In the genomic region with DNA sequence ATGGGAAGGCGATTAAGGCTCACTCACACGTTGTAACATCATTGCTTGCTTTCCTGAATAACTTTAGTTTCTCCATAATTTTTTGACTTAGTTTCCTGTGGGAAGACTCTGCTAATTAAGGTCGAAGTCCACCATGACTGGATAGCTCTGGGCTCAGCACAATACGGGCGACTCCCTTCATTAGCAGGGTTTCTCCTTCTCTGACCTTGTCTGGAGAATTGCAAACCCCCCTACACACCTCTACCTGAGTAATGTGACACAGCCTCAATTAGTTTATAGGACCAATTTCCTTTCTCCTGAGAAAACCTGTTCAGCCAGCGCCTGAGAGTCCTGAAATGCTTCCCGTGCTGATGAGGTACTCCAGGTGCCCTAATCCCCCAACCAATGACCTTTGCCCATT, we compare ENCODE assay signal across 23 mouse cellular contexts.
"Had no signal": no experiment of that assay in that cellular context is flagged by ENCODE, and none has a peak within 500 bp of the region (broad histone marks: within the 10 kb centered on the region; RNA-seq: fewer than 3 reads in every experiment).

No protein-coding gene starts in this region.

- DNase-seq: gastrocnemius, adult 2 months; gastrocnemius, postnatal 14 days; gastrocnemius, postnatal 36 days; heart, adult 11 months; heart, adult 2 months; heart, postnatal 10 days; heart, postnatal 36 days; kidney, adult 11 months; kidney, adult 8-10 months; kidney, postnatal 14 days; kidney, postnatal 36 days; layer of hippocampus, adult 9-11 months; layer of hippocampus, postnatal 36 days; left cerebral cortex, postnatal 4 days had no signal

- H3K9ac ChIP-seq: hindbrain, embryonic 13.5 days; hindbrain, embryonic 15.5 days; limb, embryonic 13.5 days; limb, embryonic 15.5 days; liver, embryonic 12.5 days; liver, embryonic 14.5 days had no signal

- H3K27ac ChIP-seq: gastrocnemius, adult 2 months; heart, adult 2 months; hindbrain, embryonic 13.5 days; hindbrain, embryonic 15.5 days; hindbrain, postnatal 0 days; kidney, postnatal 0 days; limb, embryonic 13.5 days; limb, embryonic 15.5 days; liver, embryonic 12.5 days; liver, embryonic 14.5 days had no signal

- H3K4me2 ChIP-seq: heart, embryonic 11.5 days; hindbrain, embryonic 13.5 days; hindbrain, embryonic 15.5 days; limb, embryonic 13.5 days; limb, embryonic 15.5 days; liver, embryonic 12.5 days had no signal

- ATAC-seq: hindbrain, postnatal 0 days; liver, embryonic 12.5 days had no signal

- H3K9me3 ChIP-seq: liver, embryonic 12.5 days had no signal

- H3K27me3 ChIP-seq: hindbrain, embryonic 13.5 days; hindbrain, embryonic 15.5 days; limb, embryonic 13.5 days; limb, embryonic 15.5 days had no signal

- H3K4me3 ChIP-seq: gastrocnemius, adult 2 months; heart, adult 2 months; hindbrain, embryonic 13.5 days; hindbrain, embryonic 15.5 days; limb, embryonic 13.5 days; limb, embryonic 15.5 days; liver, embryonic 12.5 days had no signal
